Mouse (Mus musculus): ENCODE measurements around the gene Aox4. TPM values are rescaled to one million over a fixed set of nuclear protein-coding genes. Genes with fewer than 3 reads are reported as not detected.

Aox4 gene
- polyA plus RNA-seq, 1 experiment from 2014 or later, result 0.03 TPM

GRCm38 (mm10) chr1:58301073-58301472 lies 90.9 kb downstream of the Aox4 start:
- WGBS, result 97% methylated on average over 7 of the region's 7 CpGs
- Histone ChIP-seq H3K4me3 (replicated peaks; ENCODE audit: low read depth, low read length) (no peak overlapping the region), H3K27me3 (ENCODE audit: insufficient read depth, low read length) (no peaks in the 10 kb centered on the region), H3K9me3 (replicated peaks; ENCODE audit: low read length) (no peaks in the 10 kb centered on the region), H3K9ac (ENCODE audit: low read depth, low read length) (no peak overlapping the region), H3K4me2 (ENCODE audit: low read length) (no peak overlapping the region), H3K4me1 (replicated peaks; ENCODE audit: insufficient read depth, low read length) (peaks cover 3% of the 10 kb centered on the region; the same call in 1 of the 2 replicates), H3K27ac (no peak overlapping the region), H3K36me3 (ENCODE audit: insufficient read depth, low read length) (no peaks in the 10 kb centered on the region)
- DNase-seq (ENCODE audit: low spot score), result no peak
- ATAC-seq (replicated peaks; ENCODE audit: low FRiP score, low read depth), result no peak
- TF ChIP-seq CTCF (IDR thresholded peaks at IDR 0.05; ENCODE audit: low read depth), result no peak

- DNase-seq (ENCODE audit: low spot score) (no peak), ATAC-seq (replicated peaks; ENCODE audit: low FRiP score, low read depth) (no peak)
Observed at GRCm38 (mm10) chr1:58302015-58302414, 91.8 kb downstream of the Aox4 start.

GRCm38 (mm10) chr1:58303009-58303408 lies 92.8 kb downstream of the Aox4 start:
- no peak overlapping the region for H3K27ac ChIP-seq
- no peaks in the 10 kb centered on the region for H3K27me3 ChIP-seq (ENCODE audit: insufficient read depth, low read length)
- WGBS, result 78% methylated on average over 6 of the region's 6 CpGs
- H3K9ac ChIP-seq (ENCODE audit: low read depth, low read length), result no peak overlapping the region
- no peak overlapping the region for H3K4me3 ChIP-seq (replicated peaks; ENCODE audit: low read depth, low read length)
- H3K36me3 ChIP-seq (ENCODE audit: insufficient read depth, low read length), result no peaks in the 10 kb centered on the region
- no peak for TF ChIP-seq CTCF (IDR thresholded peaks at IDR 0.05; ENCODE audit: low read depth)
- no peak overlapping the region for H3K4me2 ChIP-seq (ENCODE audit: low read length)
- no peak for ATAC-seq (replicated peaks; ENCODE audit: low FRiP score, low read depth)
- no peaks in the 10 kb centered on the region for H3K9me3 ChIP-seq (replicated peaks; ENCODE audit: low read length)
- H3K4me1 ChIP-seq (replicated peaks; ENCODE audit: insufficient read depth, low read length), result peaks cover 3% of the 10 kb centered on the region; the same call in 1 of the 2 replicates
- no peak for DNase-seq (ENCODE audit: low spot score)

More at GRCm38 (mm10) chr1:58302015-58302414, 91.8 kb downstream of the Aox4 start:
- Histone ChIP-seq H3K36me3 (ENCODE audit: insufficient read depth, low read length) (no peaks in the 10 kb centered on the region), H3K27me3 (ENCODE audit: insufficient read depth, low read length) (no peaks in the 10 kb centered on the region), H3K4me2 (ENCODE audit: low read length) (no peak overlapping the region), H3K4me3 (replicated peaks; ENCODE audit: low read depth, low read length) (no peak overlapping the region), H3K4me1 (replicated peaks; ENCODE audit: insufficient read depth, low read length) (peaks cover 3% of the 10 kb centered on the region; the same call in 1 of the 2 replicates), H3K27ac (no peak overlapping the region), H3K9ac (ENCODE audit: low read depth, low read length) (no peak overlapping the region), H3K9me3 (replicated peaks; ENCODE audit: low read length) (no peaks in the 10 kb centered on the region)
- TF ChIP-seq CTCF (IDR thresholded peaks at IDR 0.05; ENCODE audit: low read depth), result no peak
- 52% methylated on average over 6 of the region's 6 CpGs for WGBS

- peak; percentile 73 for DNase-seq (ENCODE audit: low spot score)
- 0 out of 2 replicates have a peak, but pooled peaks have one; percentile 27 for ATAC-seq (replicated peaks; ENCODE audit: low FRiP score, low read depth)
- Histone ChIP-seq H3K9me3 (replicated peaks; ENCODE audit: low read length) (no peaks in the 10 kb centered on the region), H3K4me2 (ENCODE audit: low read length) (no peak overlapping the region), H3K27me3 (ENCODE audit: insufficient read depth, low read length) (no peaks in the 10 kb centered on the region), H3K4me1 (replicated peaks; ENCODE audit: insufficient read depth, low read length) (peaks cover 3% of the 10 kb centered on the region; the same call in 1 of the 2 replicates), H3K9ac (ENCODE audit: low read depth, low read length) (no peak overlapping the region), H3K27ac (no peak overlapping the region), H3K4me3 (replicated peaks; ENCODE audit: low read depth, low read length) (no peak overlapping the region), H3K36me3 (ENCODE audit: insufficient read depth, low read length) (no peaks in the 10 kb centered on the region)
- TF ChIP-seq CTCF (IDR thresholded peaks at IDR 0.05; ENCODE audit: low read depth), result no peak
- WGBS, result 77% methylated on average over 4 of the region's 4 CpGs
Observed at GRCm38 (mm10) chr1:58303726-58304125, 93.5 kb downstream of the Aox4 start.

GRCm38 (mm10) chr1:58304296-58304695 lies 94.1 kb downstream of the Aox4 start:
- DNase-seq (ENCODE audit: low spot score) (peak; percentile 8), ATAC-seq (replicated peaks; ENCODE audit: low FRiP score, low read depth) (no peak)
- 57% methylated on average over 12 of the region's 12 CpGs for WGBS
- H3K27ac ChIP-seq, result no peak overlapping the region
- no peak overlapping the region for H3K9ac ChIP-seq (ENCODE audit: low read depth, low read length)
- no peak for TF ChIP-seq CTCF (IDR thresholded peaks at IDR 0.05; ENCODE audit: low read depth)
- peaks cover 3% of the 10 kb centered on the region; the same call in 1 of the 2 replicates for H3K4me1 ChIP-seq (replicated peaks; ENCODE audit: insufficient read depth, low read length)
- no peaks in the 10 kb centered on the region for H3K9me3 ChIP-seq (replicated peaks; ENCODE audit: low read length)
- no peaks in the 10 kb centered on the region for H3K27me3 ChIP-seq (ENCODE audit: insufficient read depth, low read length)
- no peak overlapping the region for H3K4me2 ChIP-seq (ENCODE audit: low read length)
- no peaks in the 10 kb centered on the region for H3K36me3 ChIP-seq (ENCODE audit: insufficient read depth, low read length)
- no peak overlapping the region for H3K4me3 ChIP-seq (replicated peaks; ENCODE audit: low read depth, low read length)

- peak; percentile 60; the same call in 1 of the 2 replicates for ATAC-seq (replicated peaks; ENCODE audit: low FRiP score, low read depth)
- TF ChIP-seq CTCF (IDR thresholded peaks at IDR 0.05; ENCODE audit: low read depth), result no peak
- no peaks in the 10 kb centered on the region for H3K27me3 ChIP-seq (ENCODE audit: insufficient read depth, low read length)
- no peaks in the 10 kb centered on the region for H3K9me3 ChIP-seq (replicated peaks; ENCODE audit: low read length)
- no peak overlapping the region for H3K4me2 ChIP-seq (ENCODE audit: low read length)
- peaks cover 3% of the 10 kb centered on the region; the same call in 1 of the 2 replicates for H3K4me1 ChIP-seq (replicated peaks; ENCODE audit: insufficient read depth, low read length)
- no peak overlapping the region for H3K4me3 ChIP-seq (replicated peaks; ENCODE audit: low read depth, low read length)
- no peak for DNase-seq (ENCODE audit: low spot score)
- WGBS, result 56% methylated on average over 8 of the region's 8 CpGs
- no peaks in the 10 kb centered on the region for H3K36me3 ChIP-seq (ENCODE audit: insufficient read depth, low read length)
- no peak overlapping the region for H3K9ac ChIP-seq (ENCODE audit: low read depth, low read length)
- H3K27ac ChIP-seq, result no peak overlapping the region
Observed at GRCm38 (mm10) chr1:58307181-58307580, 97.0 kb downstream of the Aox4 start.

GRCm38 (mm10) chr1:58308594-58308993 lies 98.4 kb downstream of the Aox4 start:
- no peak for ATAC-seq (replicated peaks; ENCODE audit: low FRiP score, low read depth)
- Histone ChIP-seq H3K4me2 (ENCODE audit: low read length) (no peak overlapping the region), H3K9ac (ENCODE audit: low read depth, low read length) (no peak overlapping the region), H3K4me1 (replicated peaks; ENCODE audit: insufficient read depth, low read length) (peaks cover under 1% of the 10 kb centered on the region; the same call in 1 of the 2 replicates), H3K27me3 (ENCODE audit: insufficient read depth, low read length) (no peaks in the 10 kb centered on the region), H3K27ac (no peak overlapping the region), H3K4me3 (replicated peaks; ENCODE audit: low read depth, low read length) (no peak overlapping the region), H3K9me3 (replicated peaks; ENCODE audit: low read length) (no peaks in the 10 kb centered on the region), H3K36me3 (ENCODE audit: insufficient read depth, low read length) (no peaks in the 10 kb centered on the region)
- 87% methylated on average over 8 of the region's 8 CpGs for WGBS
- TF ChIP-seq CTCF (IDR thresholded peaks at IDR 0.05; ENCODE audit: low read depth), result no peak
- no peak for DNase-seq (ENCODE audit: low spot score)

All from kidney, postnatal 0 days (tissue).